Mouse (Mus musculus) ES-Bruce4 (cell line): ENCODE results near the gene Prkce. TPM values are rescaled to one million over a fixed set of nuclear protein-coding genes. Genes with fewer than 3 reads are reported as not detected.

ENCODE experiments used
- H3K27ac ChIP-seq: 2 replicates; pipeline ENCODE4 v1.5.1; 2012; ENCODE audit warnings: low read length, inconsistent platforms; ENCODE audit not compliant: insufficient read depth
- H3K27me3 ChIP-seq: 2 replicates; pipeline ENCODE4 v1.6.1; 2012; ENCODE audit warnings: mild to moderate bottlenecking, low read length, inconsistent platforms; ENCODE audit not compliant: control insufficient read depth, poor library complexity, insufficient read depth, severe bottlenecking
- H3K36me3 ChIP-seq: 2 replicates; pipeline ENCODE4 v1.6.1; 2012; ENCODE audit warnings: inconsistent platforms, mild to moderate bottlenecking, low read length, moderate library complexity; ENCODE audit not compliant: control insufficient read depth, poor library complexity, insufficient read depth, severe bottlenecking
- H3K4me1 ChIP-seq: one replicate; pipeline ENCODE4 v1.8.1; 2011; ENCODE audit warnings: low read length; ENCODE audit not compliant: control insufficient read depth, insufficient read depth
- H3K4me3 ChIP-seq: 2 replicates; pipeline ENCODE4 v1.5.1; 2011; ENCODE audit warnings: low read depth, mild to moderate bottlenecking, low read length
- H3K9ac ChIP-seq: 2 replicates; pipeline ENCODE4 v1.6.1; 2012; ENCODE audit warnings: low read depth, mild to moderate bottlenecking, inconsistent platforms; ENCODE audit not compliant: poor library complexity, severe bottlenecking
- H3K9me3 ChIP-seq: replicated peaks from 2 replicates; pipeline ENCODE4 v1.6.1; 2012; ENCODE audit warnings: mild to moderate bottlenecking, low read length, inconsistent platforms; ENCODE audit not compliant: control insufficient read depth, poor library complexity, insufficient read depth, severe bottlenecking
- CTCF ChIP-seq: IDR thresholded peaks from one replicate; pipeline ENCODE4 v1.8.1; 2011; ENCODE audit warnings: low read depth, low read length
- EP300 ChIP-seq: IDR thresholded peaks from 2 replicates; pipeline ENCODE4 v1.6.1; 2011; ENCODE audit warnings: low read depth, low read length; ENCODE audit not compliant: insufficient read depth
- POLR2A ChIP-seq: IDR thresholded peaks from one replicate; pipeline ENCODE4 v1.8.1; 2011; ENCODE audit warnings: low read length; ENCODE audit not compliant: insufficient read depth
- polyA plus RNA-seq: library from polyadenylated mRNA; stranded (reverse); fragments of >200 nt; gene quantifications from 2 replicates; pipeline ENCODE4 v1.2.4, GENCODE M21; 2011; ENCODE audit warnings: low read depth; ENCODE audit not compliant: missing spikeins, insufficient read depth, insufficient read length

Prkce gene
- polyA plus RNA-seq, 1 experiment, result 4.3 TPM

- Histone ChIP-seq H3K27me3 (no peaks in the 10 kb centered on the region), H3K4me3 (no peak overlapping the region), H3K9ac (no peak overlapping the region), H3K9me3 (no peaks in the 10 kb centered on the region), H3K36me3 (no peaks in the 10 kb centered on the region), H3K27ac (no peak overlapping the region), H3K4me1 (no peaks in the 10 kb centered on the region)
- no peak for TF ChIP-seq CTCF
- no peak for TF ChIP-seq POLR2A
- no peak for TF ChIP-seq EP300
Observed at GRCm38 (mm10) chr17:86330076-86330955, 162.7 kb downstream of the Prkce start.

- Histone ChIP-seq H3K4me3 (no peak overlapping the region), H3K4me1 (no peaks in the 10 kb centered on the region), H3K9me3 (no peaks in the 10 kb centered on the region), H3K27ac (no peak overlapping the region), H3K36me3 (no peaks in the 10 kb centered on the region), H3K9ac (no peak overlapping the region), H3K27me3 (no peaks in the 10 kb centered on the region)
- TF ChIP-seq CTCF (no peak), POLR2A (no peak), EP300 (no peak)
Observed at GRCm38 (mm10) chr17:86331835-86332234, 164.2 kb downstream of the Prkce start.

GRCm38 (mm10) chr17:86334990-86335389 lies 167.4 kb downstream of the Prkce start:
- TF ChIP-seq CTCF (no peak), EP300 (no peak), POLR2A (no peak)
- H3K27me3 ChIP-seq, result no peaks in the 10 kb centered on the region
- H3K27ac ChIP-seq, result no peak overlapping the region
- no peak overlapping the region for H3K9ac ChIP-seq
- no peaks in the 10 kb centered on the region for H3K9me3 ChIP-seq
- H3K36me3 ChIP-seq, result no peaks in the 10 kb centered on the region
- no peak overlapping the region for H3K4me3 ChIP-seq
- no peaks in the 10 kb centered on the region for H3K4me1 ChIP-seq

GRCm38 (mm10) chr17:86336652-86337073 lies 169.1 kb downstream of the Prkce start:
- Histone ChIP-seq H3K27me3 (no peaks in the 10 kb centered on the region), H3K9me3 (no peaks in the 10 kb centered on the region), H3K9ac (no peak overlapping the region), H3K27ac (no peak overlapping the region), H3K4me1 (no peaks in the 10 kb centered on the region), H3K36me3 (no peaks in the 10 kb centered on the region), H3K4me3 (no peak overlapping the region)
- no peak for TF ChIP-seq EP300
- TF ChIP-seq POLR2A, result no peak
- TF ChIP-seq CTCF, result no peak

- H3K4me3 ChIP-seq, result no peak overlapping the region
- H3K27ac ChIP-seq, result no peak overlapping the region
- H3K9me3 ChIP-seq, result no peaks in the 10 kb centered on the region
- H3K36me3 ChIP-seq, result no peaks in the 10 kb centered on the region
- H3K9ac ChIP-seq, result no peak overlapping the region
- H3K4me1 ChIP-seq, result no peaks in the 10 kb centered on the region
- TF ChIP-seq POLR2A (no peak), EP300 (no peak), CTCF (no peak)
- no peaks in the 10 kb centered on the region for H3K27me3 ChIP-seq
Observed at GRCm38 (mm10) chr17:86337076-86337475, 169.5 kb downstream of the Prkce start.

- Histone ChIP-seq H3K36me3 (no peaks in the 10 kb centered on the region), H3K4me3 (no peak overlapping the region), H3K27ac (no peak overlapping the region), H3K9ac (no peak overlapping the region), H3K27me3 (no peaks in the 10 kb centered on the region), H3K9me3 (no peaks in the 10 kb centered on the region), H3K4me1 (no peaks in the 10 kb centered on the region)
- TF ChIP-seq POLR2A (no peak), EP300 (no peak), CTCF (no peak)
Observed at GRCm38 (mm10) chr17:86338328-86338727, 170.7 kb downstream of the Prkce start.
